Mouse (Mus musculus) spleen, adult 2 months (tissue): ENCODE results near the gene Gm20388.

Source experiments
- CTCF ChIP-seq: fragments of 200-500 bp; IDR thresholded peaks from 2 replicates; pipeline ENCODE4 v1.5.1; 2011; ENCODE audit warnings: mild to moderate bottlenecking, inconsistent platforms; ENCODE audit not compliant: insufficient read depth, insufficient read length, insufficient replicate concordance; ENCODE audit errors: extremely low read depth
- POLR2A ChIP-seq: fragments of 200-500 bp; IDR thresholded peaks from 2 replicates; pipeline ENCODE4 v1.6.1; 2011; ENCODE audit warnings: low read depth, low read length, inconsistent platforms

DNA sequence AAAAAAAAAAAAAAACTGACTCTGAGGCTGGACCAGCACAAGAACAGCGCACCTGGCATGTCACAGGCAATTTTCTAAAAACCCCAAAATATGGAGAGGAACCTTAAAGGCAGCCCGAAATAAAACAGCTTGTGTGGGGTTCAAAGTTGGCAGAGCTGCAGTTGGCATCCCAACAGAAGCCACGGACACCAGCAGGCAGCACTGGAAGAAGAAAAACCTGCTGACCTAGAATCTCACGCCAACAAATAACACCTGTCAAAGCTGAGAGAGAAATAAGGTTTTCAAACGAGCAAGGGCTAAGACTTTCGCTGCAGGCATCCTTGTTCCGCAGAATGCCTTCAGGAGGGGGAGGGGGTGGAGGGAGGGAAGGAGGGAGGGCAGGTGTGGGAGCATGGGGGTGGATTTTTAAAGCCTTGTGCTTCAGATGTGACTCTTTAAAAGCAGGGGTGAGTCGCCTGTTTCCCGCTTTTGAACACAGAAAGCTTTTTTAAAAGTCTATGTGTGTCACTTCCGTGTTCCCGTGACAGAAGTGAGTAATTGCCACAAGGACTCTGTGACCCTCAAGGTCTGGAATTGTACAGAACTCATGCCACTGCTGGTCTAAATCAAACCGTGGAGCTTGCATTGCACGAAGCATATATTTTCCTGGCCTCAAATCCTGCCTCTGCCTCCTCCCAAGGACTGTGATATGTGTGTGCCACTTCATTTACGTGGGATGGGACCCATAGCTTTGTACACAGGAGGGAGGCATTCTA is 3878.0 kb downstream of the Gm20388 start:
- TF ChIP-seq CTCF, result no peak
- no peak for TF ChIP-seq POLR2A
